Mouse (Mus musculus): ENCODE data around the gene Zfp62.

Zfp62 gene

GRCm38 (mm10) chr11:49244595-49244930 is 41.5 kb downstream of the Zfp62 start:
- in situ Hi-C loops (cut with MboI; ENCODE audit: low pct_unique_long_range_greater_than_20kb in 1 of 2, low sequenced_read_pairs in 2 of 2, unreplicated experiment in 1 of 2), result no loop called here

- in situ Hi-C loops (cut with MboI; ENCODE audit: low pct_unique_long_range_greater_than_20kb in 1 of 2, low sequenced_read_pairs in 2 of 2, unreplicated experiment in 1 of 2), result no loop called here
These were observed 42.1 kb downstream of the Zfp62 start for GRCm38 (mm10) chr11:49245176-49245575.

- in situ Hi-C loops (cut with MboI; ENCODE audit: low pct_unique_long_range_greater_than_20kb in 1 of 2, low sequenced_read_pairs in 2 of 2, unreplicated experiment in 1 of 2), result no loop called here
These were observed 42.7 kb downstream of the Zfp62 start for GRCm38 (mm10) chr11:49245634-49246415.

- in situ Hi-C loops (cut with MboI; ENCODE audit: low pct_unique_long_range_greater_than_20kb in 1 of 2, low sequenced_read_pairs in 2 of 2, unreplicated experiment in 1 of 2), result no loop called here
These were observed 43.4 kb downstream of the Zfp62 start for GRCm38 (mm10) chr11:49246523-49246922.

- in situ Hi-C loops (cut with MboI; ENCODE audit: low pct_unique_long_range_greater_than_20kb in 1 of 2, low sequenced_read_pairs in 2 of 2, unreplicated experiment in 1 of 2), result no loop called here
These were observed 44.2 kb downstream of the Zfp62 start for GRCm38 (mm10) chr11:49247255-49247654.

GRCm38 (mm10) chr11:49248226-49248973 is 45.3 kb downstream of the Zfp62 start:
- in situ Hi-C loops (cut with MboI; ENCODE audit: low pct_unique_long_range_greater_than_20kb in 1 of 2, low sequenced_read_pairs in 2 of 2, unreplicated experiment in 1 of 2), result no loop called here

GRCm38 (mm10) chr11:49248974-49249700 is 46.0 kb downstream of the Zfp62 start:
- in situ Hi-C loops (cut with MboI; ENCODE audit: low pct_unique_long_range_greater_than_20kb in 1 of 2, low sequenced_read_pairs in 2 of 2, unreplicated experiment in 1 of 2), result no loop called here

- in situ Hi-C loops (cut with MboI; ENCODE audit: low pct_unique_long_range_greater_than_20kb in 1 of 2, low sequenced_read_pairs in 2 of 2, unreplicated experiment in 1 of 2), result loop anchor here (25.0 kb wide), 1 partner anchor 388 kb away; the partner anchor contains the start of gene Irgm1 (in 2 of the 2)
These were observed 46.8 kb downstream of the Zfp62 start for GRCm38 (mm10) chr11:49249811-49250421.

GRCm38 (mm10) chr11:49250422-49251379 is 47.6 kb downstream of the Zfp62 start:
- in situ Hi-C loops (cut with MboI; ENCODE audit: low pct_unique_long_range_greater_than_20kb in 1 of 2, low sequenced_read_pairs in 2 of 2, unreplicated experiment in 1 of 2), result loop anchor here (25.0 kb wide), 1 partner anchor 388 kb away; the partner anchor contains the start of gene Irgm1 (in 2 of the 2)

GRCm38 (mm10) chr11:49251380-49251761 is 48.3 kb downstream of the Zfp62 start:
- in situ Hi-C loops (cut with MboI; ENCODE audit: low pct_unique_long_range_greater_than_20kb in 1 of 2, low sequenced_read_pairs in 2 of 2, unreplicated experiment in 1 of 2), result loop anchor here (25.0 kb wide), 1 partner anchor 389 kb away; the partner anchor contains the start of gene Irgm1 (in 2 of the 2)

GRCm38 (mm10) chr11:49252048-49252447 is 49.0 kb downstream of the Zfp62 start:
- in situ Hi-C loops (cut with MboI; ENCODE audit: low pct_unique_long_range_greater_than_20kb in 1 of 2, low sequenced_read_pairs in 2 of 2, unreplicated experiment in 1 of 2), result loop anchor here (25.0 kb wide), 1 partner anchor 390 kb away; the partner anchor contains the start of gene Irgm1 (in 2 of the 2)

GRCm38 (mm10) chr11:49253035-49253434 is 49.9 kb downstream of the Zfp62 start:
- in situ Hi-C loops (cut with MboI; ENCODE audit: low pct_unique_long_range_greater_than_20kb in 1 of 2, low sequenced_read_pairs in 2 of 2, unreplicated experiment in 1 of 2), result loop anchor here (25.0 kb wide), 1 partner anchor 391 kb away; the partner anchor contains the start of gene Irgm1 (in 2 of the 2)

GRCm38 (mm10) chr11:49259296-49259695 is 56.2 kb downstream of the Zfp62 start:
- in situ Hi-C loops (cut with MboI; ENCODE audit: low pct_unique_long_range_greater_than_20kb in 1 of 2, low sequenced_read_pairs in 2 of 2, unreplicated experiment in 1 of 2), result loop anchor here (25.0 kb wide), 1 partner anchor 397 kb away; the partner anchor contains the start of gene Irgm1 (in 2 of the 2)

- in situ Hi-C loops (cut with MboI; ENCODE audit: low pct_unique_long_range_greater_than_20kb in 1 of 2, low sequenced_read_pairs in 2 of 2, unreplicated experiment in 1 of 2), result loop anchor here (25.0 kb wide), 1 partner anchor 398 kb away; the partner anchor contains the start of gene Irgm1 (in 2 of the 2)
These were observed 56.7 kb downstream of the Zfp62 start for GRCm38 (mm10) chr11:49259829-49260228.

- in situ Hi-C loops (cut with MboI; ENCODE audit: low pct_unique_long_range_greater_than_20kb in 1 of 2, low sequenced_read_pairs in 2 of 2, unreplicated experiment in 1 of 2), result loop anchor here (25.0 kb wide), 1 partner anchor 398 kb away; the partner anchor contains the start of gene Irgm1 (in 2 of the 2)
These were observed 57.7 kb downstream of the Zfp62 start for GRCm38 (mm10) chr11:49260598-49261312.

GRCm38 (mm10) chr11:49261313-49261855 is 58.3 kb downstream of the Zfp62 start:
- in situ Hi-C loops (cut with MboI; ENCODE audit: low pct_unique_long_range_greater_than_20kb in 1 of 2, low sequenced_read_pairs in 2 of 2, unreplicated experiment in 1 of 2), result loop anchor here (25.0 kb wide), 1 partner anchor 399 kb away; the partner anchor contains the start of gene Irgm1 (in 2 of the 2)

Data from mouse embryonic stem cell (cell line).